Mouse (Mus musculus): ENCODE measurements around the gene Gnai2. TPM values are rescaled to one million over a fixed set of nuclear protein-coding genes. Genes with fewer than 3 reads are reported as not detected.

Gene Gnai2
- polyA plus RNA-seq, 1 experiment = 499 TPM

DNA sequence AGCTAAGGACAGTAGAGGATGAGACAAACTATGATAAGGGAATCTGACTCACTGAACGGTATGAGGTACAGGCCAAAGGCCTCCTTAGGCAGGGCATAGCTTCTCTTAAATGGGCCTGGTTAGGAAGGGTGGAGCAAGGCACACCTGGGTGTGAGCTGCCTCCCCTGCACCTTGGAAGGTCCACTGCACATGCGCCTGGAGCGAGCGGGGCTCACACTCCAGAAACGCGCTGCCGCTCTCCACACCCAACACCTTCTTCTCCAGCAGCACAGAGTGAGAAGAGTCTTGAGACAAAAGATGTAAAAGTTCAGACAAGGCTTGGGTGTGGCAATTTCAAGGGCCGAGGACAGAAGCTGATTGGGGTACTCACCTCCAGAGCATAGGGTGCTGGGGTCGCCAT lies 35.7 kb downstream of the Gnai2 start:
- peaks cover 7% of the 10 kb centered on the region for H3K36me3 ChIP-seq (ENCODE audit: control insufficient read depth, insufficient read depth)
- no peak for TF ChIP-seq USF1 (IDR thresholded peaks at IDR 0.05; ENCODE audit: low read depth)
- no peaks in the 10 kb centered on the region for H3K79me2 ChIP-seq (ENCODE audit: control insufficient read depth, insufficient read depth)
- no peak overlapping the region for H3K4me2 ChIP-seq (ENCODE audit: low read depth)
- no peak overlapping the region for H3ac ChIP-seq (ENCODE audit: control insufficient read depth, insufficient read length)
- no peak overlapping the region for H3K4me3 ChIP-seq
- no peaks in the 10 kb centered on the region for H3K27me3 ChIP-seq (ENCODE audit: control insufficient read depth, insufficient read depth, insufficient read length)

DNA sequence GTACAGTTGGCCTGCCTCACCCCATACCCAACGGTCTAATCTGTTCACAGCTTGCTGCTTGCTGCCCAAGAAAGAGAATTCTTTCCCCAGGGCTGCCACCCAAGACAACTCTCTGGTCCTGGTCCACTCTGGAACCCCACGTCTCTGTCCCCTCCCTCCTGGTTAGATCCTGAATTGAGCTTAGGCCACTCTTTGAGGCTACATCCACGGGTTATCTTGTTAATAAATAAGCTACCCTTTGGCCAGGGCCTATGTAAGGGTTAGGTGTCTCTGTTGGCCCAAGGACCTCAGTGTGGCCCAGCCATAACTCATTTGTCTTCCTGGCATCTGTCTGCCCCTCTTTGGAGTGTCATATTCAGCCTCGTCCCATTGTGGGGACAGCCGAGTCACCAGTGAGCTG lies 36.8 kb downstream of the Gnai2 start:
- no peak overlapping the region for H3K4me3 ChIP-seq
- no peak overlapping the region for H3ac ChIP-seq (ENCODE audit: control insufficient read depth, insufficient read length)
- TF ChIP-seq E2F4 (IDR thresholded peaks at IDR 0.05; ENCODE audit: insufficient read depth) = no peak
- no peak for TF ChIP-seq MYOG (IDR thresholded peaks at IDR 0.05; ENCODE audit: control insufficient read depth in 1 of 3, insufficient read depth in 1 of 3, insufficient read length in 2 of 3, low read depth in 2 of 3)
- no peak for TF ChIP-seq MYOD1 (IDR thresholded peaks at IDR 0.05; ENCODE audit: control insufficient read depth in 1 of 3, insufficient read length in 2 of 3, low read depth in 2 of 3)
- no peak for TF ChIP-seq CEBPB (IDR thresholded peaks at IDR 0.05; ENCODE audit: insufficient read depth, poor library complexity, severe bottlenecking)
- TF ChIP-seq MAX (IDR thresholded peaks at IDR 0.05; ENCODE audit: low read depth) = no peak
- no peak for TF ChIP-seq POLR2AphosphoS2 (IDR thresholded peaks at IDR 0.05; ENCODE audit: insufficient read length, low read depth)
- no peak for TF ChIP-seq TCF12 (IDR thresholded peaks at IDR 0.05; ENCODE audit: insufficient read depth, poor library complexity, severe bottlenecking)
- TF ChIP-seq SRF (IDR thresholded peaks at IDR 0.05; ENCODE audit: control insufficient read depth, insufficient read length, low read depth) = no peak
- no peak for TF ChIP-seq POLR2A (IDR thresholded peaks at IDR 0.05; ENCODE audit: insufficient read length, low read depth)
- TF ChIP-seq REST (IDR thresholded peaks at IDR 0.05; ENCODE audit: insufficient read depth, insufficient read length) = no peak
- TF ChIP-seq USF1 (IDR thresholded peaks at IDR 0.05; ENCODE audit: low read depth) = no peak
- no peak for TF ChIP-seq TCF3 (IDR thresholded peaks at IDR 0.05; ENCODE audit: insufficient read length, low read depth)
- H3K27me3 ChIP-seq (ENCODE audit: control insufficient read depth, insufficient read depth, insufficient read length) = no peaks in the 10 kb centered on the region
- H3K36me3 ChIP-seq (ENCODE audit: control insufficient read depth, insufficient read depth) = peaks cover 11% of the 10 kb centered on the region
- no peaks in the 10 kb centered on the region for H3K79me2 ChIP-seq (ENCODE audit: control insufficient read depth, insufficient read depth)
- no peak overlapping the region for H3K4me2 ChIP-seq (ENCODE audit: low read depth)

GRCm38 (mm10) chr9:107596619-107597569 lies 38.3 kb downstream of the Gnai2 start:
- no peaks in the 10 kb centered on the region for H3K79me2 ChIP-seq (ENCODE audit: control insufficient read depth, insufficient read depth)
- no peak overlapping the region for H3K4me3 ChIP-seq
- H3K36me3 ChIP-seq (ENCODE audit: control insufficient read depth, insufficient read depth) = peaks cover 11% of the 10 kb centered on the region
- H3K4me2 ChIP-seq (ENCODE audit: low read depth) = peak overlapping the region; percentile 45
- H3K27me3 ChIP-seq (ENCODE audit: control insufficient read depth, insufficient read depth, insufficient read length) = no peaks in the 10 kb centered on the region
- TF ChIP-seq POLR2A (IDR thresholded peaks at IDR 0.05; ENCODE audit: insufficient read length, low read depth) (peak; percentile 6), MYOD1 (IDR thresholded peaks at IDR 0.05; ENCODE audit: control insufficient read depth in 1 of 3, insufficient read length in 2 of 3, low read depth in 2 of 3) (no peak), POLR2AphosphoS2 (IDR thresholded peaks at IDR 0.05; ENCODE audit: insufficient read length, low read depth) (peak; percentile 86), CEBPB (IDR thresholded peaks at IDR 0.05; ENCODE audit: insufficient read depth, poor library complexity, severe bottlenecking) (no peak), REST (IDR thresholded peaks at IDR 0.05; ENCODE audit: insufficient read depth, insufficient read length) (no peak)
- no peak overlapping the region for H3ac ChIP-seq (ENCODE audit: control insufficient read depth, insufficient read length)

GRCm38 (mm10) chr9:107594281-107595062 lies 40.7 kb downstream of the Gnai2 start:
- H3K4me3 ChIP-seq = no peak overlapping the region
- no peak overlapping the region for H3ac ChIP-seq (ENCODE audit: control insufficient read depth, insufficient read length)
- TF ChIP-seq CEBPB (IDR thresholded peaks at IDR 0.05; ENCODE audit: insufficient read depth, poor library complexity, severe bottlenecking) = no peak
- no peak for TF ChIP-seq E2F4 (IDR thresholded peaks at IDR 0.05; ENCODE audit: insufficient read depth)
- TF ChIP-seq POLR2A (IDR thresholded peaks at IDR 0.05; ENCODE audit: insufficient read length, low read depth) = no peak
- TF ChIP-seq MAX (IDR thresholded peaks at IDR 0.05; ENCODE audit: low read depth) = no peak
- no peak for TF ChIP-seq MYOG (IDR thresholded peaks at IDR 0.05; ENCODE audit: control insufficient read depth in 1 of 3, insufficient read depth in 1 of 3, insufficient read length in 2 of 3, low read depth in 2 of 3)
- peak; percentile 28 for TF ChIP-seq POLR2AphosphoS2 (IDR thresholded peaks at IDR 0.05; ENCODE audit: insufficient read length, low read depth)
- no peak for TF ChIP-seq SRF (IDR thresholded peaks at IDR 0.05; ENCODE audit: control insufficient read depth, insufficient read length, low read depth)
- H3K36me3 ChIP-seq (ENCODE audit: control insufficient read depth, insufficient read depth) = peaks cover 4% of the 10 kb centered on the region
- no peak overlapping the region for H3K4me2 ChIP-seq (ENCODE audit: low read depth)
- H3K27me3 ChIP-seq (ENCODE audit: control insufficient read depth, insufficient read depth, insufficient read length) = no peaks in the 10 kb centered on the region
- no peaks in the 10 kb centered on the region for H3K79me2 ChIP-seq (ENCODE audit: control insufficient read depth, insufficient read depth)

Data from myocyte (in vitro differentiated cells).